Mouse (Mus musculus) left cerebral cortex, postnatal 10 days (tissue): ENCODE data around the gene Azi2. TPM values are rescaled to one million over a fixed set of nuclear protein-coding genes. Genes with fewer than 3 reads are reported as not detected.

Experiments used
- DNase-seq, 2 experiments: peaks; one replicate each; pipeline ENCODE4 v3.0.0; 2021 to 2022; ENCODE audit warnings: low spot score in 2 of 2, mixed read lengths in 1 of 2; ENCODE audit errors: extremely low spot score in 1 of 2
- intact Hi-C: fragments of 180-260 bp; cut with DNase I; formaldehyde crosslinking; loops from one replicate; pipeline ENCODE4 v1.15.1; 2025
- microRNA-seq: library from miRNA; unstranded; fragments of <30 nt; microRNA quantifications from one replicate; pipeline ENCODE4 v1.2.0, GENCODE M21; 2022
- total RNA-seq, 2 experiments: library from RNA; stranded (reverse); gene quantifications; 2 replicates each; pipeline ENCODE4 v1.2.3; 2021

The Azi2 gene
- total RNA-seq, 2 experiments from 2014 or later = 67.8 to 70.8 TPM

DNA sequence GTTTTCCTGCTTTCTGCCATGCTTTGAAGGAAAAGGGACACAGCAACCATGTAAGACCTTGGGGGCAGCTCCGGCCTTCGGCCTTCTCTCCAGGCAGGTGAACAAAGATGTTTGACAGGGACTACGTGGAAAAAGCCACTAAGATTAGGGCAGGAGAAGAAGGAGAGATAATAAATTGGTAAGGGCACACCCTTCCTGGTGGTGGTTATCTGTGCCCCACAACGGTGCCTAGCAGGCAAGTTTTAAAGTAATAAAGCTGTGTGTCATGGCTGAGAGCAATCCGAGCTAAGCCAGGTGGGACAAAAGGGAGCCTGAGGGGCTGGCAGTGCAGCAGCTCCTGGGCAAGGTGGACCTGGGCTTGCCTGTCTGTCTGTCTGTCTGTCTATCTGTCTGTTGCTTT, 31.8 kb downstream of the Azi2 start:
- intact Hi-C loops = no loop called here

DNA sequence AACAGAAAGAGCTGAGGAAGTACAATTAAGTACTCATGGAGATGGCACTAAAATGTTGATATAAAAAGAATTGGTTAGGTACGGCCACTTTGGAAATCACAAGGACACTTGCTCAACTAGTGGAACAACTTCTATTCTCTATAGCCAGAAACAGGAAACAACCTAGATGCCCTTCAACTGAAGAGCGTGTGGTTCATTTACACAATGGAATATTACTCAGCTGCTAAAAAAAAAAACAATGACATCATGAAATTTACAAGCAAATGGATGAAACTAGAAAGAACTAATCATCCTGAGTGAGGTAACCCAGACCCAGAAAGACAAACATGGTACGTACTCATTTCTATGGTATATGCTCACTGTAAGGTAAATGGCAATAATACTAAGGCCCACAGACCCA, 33.1 kb downstream of the Azi2 start:
- intact Hi-C loops = no loop called here
- no peak for DNase-seq

More for the DNA sequence above, 31.8 kb downstream of the Azi2 start:
- no peak for DNase-seq

DNA sequence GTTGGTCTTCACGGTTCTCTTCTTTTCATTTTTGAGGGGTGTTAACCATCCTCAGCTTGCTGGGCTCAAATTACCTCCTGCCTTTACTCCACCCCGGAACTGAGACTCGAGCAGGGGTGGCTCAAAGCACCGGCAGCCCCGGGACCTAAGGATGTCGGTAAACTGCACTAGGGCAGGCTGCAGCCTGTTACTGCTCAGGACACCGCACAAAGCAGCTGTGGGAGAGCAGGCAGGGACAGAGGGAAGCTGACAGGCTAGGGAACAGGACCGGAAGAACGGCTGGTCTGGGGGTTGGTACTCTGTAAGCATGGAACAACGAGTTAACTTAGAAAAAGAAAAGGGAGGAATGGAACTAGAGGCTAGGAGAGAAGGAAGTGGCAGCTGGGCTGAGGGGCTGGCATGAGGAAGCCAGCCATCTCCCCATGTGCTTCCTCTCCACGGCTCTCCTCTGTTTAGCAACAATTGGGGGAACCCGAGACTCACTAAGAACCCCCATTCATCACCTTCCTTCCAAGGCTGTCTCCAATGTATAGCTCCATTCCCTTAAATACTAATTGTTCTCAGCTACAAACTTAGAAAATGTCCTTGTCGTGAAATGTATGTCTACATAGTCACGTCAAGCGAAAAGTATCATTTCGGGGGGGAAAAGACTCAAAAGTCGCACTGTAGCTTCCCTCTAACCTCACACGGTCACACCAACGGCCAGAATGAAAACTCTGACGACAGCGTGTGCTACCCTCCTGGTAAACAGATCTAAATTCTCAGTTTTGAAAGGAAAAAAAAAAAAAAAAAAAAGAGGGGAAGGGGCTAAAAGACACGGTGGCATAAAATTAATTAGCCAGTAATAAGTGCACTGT, 42.5 kb downstream of the Azi2 start:
- intact Hi-C loops = no loop called here
- DNase-seq = no peak

DNA sequence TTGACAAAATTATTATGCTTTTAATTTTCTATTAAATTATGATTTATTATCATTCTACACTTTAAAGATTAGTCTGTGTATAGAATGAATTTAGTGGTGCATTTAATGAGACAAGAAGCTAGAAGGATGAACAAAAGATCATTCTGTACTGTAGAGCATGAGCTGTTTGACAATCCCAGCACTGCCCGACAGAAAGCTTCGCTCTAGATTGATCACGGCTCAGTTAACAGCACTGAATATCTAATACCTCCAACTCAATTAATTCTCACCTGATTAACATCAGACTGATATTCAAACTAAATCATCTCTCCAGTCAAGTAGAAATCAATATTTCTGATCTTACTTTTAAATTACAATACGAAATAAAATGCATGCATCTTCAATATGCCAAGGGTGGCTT, 43.5 kb downstream of the Azi2 start:
- intact Hi-C loops = no loop called here
- no peak for DNase-seq

DNA sequence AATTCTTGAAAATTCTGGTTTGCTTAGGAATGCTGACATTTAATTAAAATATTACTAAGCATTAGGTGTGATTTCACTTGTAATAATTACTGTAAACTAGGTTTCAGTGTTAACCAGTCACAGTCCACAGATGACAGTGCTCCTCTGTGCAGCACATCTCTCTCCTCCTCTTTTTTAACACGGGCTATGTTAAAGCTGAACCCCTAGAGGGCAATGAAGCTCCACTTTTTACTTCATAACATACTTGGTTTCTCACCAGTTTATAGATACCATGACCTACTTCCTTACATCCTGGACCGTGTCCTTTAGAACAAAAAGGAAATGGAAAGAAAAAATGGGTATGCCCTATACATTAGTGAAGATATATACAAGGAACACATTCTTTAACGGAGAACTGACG, 59.1 kb downstream of the Azi2 start:
- intact Hi-C loops = loop anchor here (5.0 kb wide), 1 partner anchor 388 kb away; no protein-coding TSS in a partner anchor
- DNase-seq = peak in 1 of 2 experiments; percentile 11

DNA sequence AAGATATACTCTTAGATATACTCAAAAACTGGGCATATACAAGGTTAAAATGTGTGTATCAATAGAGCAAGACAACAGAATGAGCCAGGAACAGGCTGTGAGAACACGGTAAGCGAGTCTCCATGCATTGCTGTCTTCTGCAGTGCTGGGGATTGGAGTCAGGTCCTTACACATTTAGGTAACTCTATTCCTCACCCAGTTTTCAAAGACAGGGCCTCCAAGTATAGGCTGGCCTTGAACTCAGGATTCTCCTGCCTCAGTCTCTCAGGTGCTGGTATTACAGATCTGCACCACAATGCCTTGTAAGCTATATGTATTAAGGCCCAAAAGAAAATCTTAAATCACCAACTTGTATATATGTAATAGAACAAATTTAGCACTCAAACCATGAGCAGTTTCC, 60.2 kb downstream of the Azi2 start:
- no peak for DNase-seq

DNA sequence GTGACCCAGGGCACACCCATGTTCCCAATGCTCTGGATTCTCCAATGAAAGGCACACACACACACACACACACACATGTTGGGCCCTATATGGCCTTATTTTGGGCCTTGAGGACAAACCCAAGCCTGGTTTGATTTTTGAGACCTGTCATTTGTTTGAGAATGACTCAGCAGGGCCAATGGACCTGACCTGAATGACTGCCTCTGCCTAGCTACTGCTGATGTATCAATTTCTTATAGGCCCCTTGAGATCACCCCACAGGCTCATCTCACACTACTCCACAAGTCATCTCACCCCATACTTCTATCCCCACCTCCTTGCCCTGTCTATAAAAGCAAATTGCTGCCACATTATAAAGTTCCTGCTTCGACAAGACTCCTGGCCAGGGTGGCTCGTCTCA, 61.5 kb downstream of the Azi2 start:
- DNase-seq = no peak
- intact Hi-C loops = no loop called here

More for the DNA sequence above, 60.2 kb downstream of the Azi2 start:
- intact Hi-C loops = no loop called here

DNA sequence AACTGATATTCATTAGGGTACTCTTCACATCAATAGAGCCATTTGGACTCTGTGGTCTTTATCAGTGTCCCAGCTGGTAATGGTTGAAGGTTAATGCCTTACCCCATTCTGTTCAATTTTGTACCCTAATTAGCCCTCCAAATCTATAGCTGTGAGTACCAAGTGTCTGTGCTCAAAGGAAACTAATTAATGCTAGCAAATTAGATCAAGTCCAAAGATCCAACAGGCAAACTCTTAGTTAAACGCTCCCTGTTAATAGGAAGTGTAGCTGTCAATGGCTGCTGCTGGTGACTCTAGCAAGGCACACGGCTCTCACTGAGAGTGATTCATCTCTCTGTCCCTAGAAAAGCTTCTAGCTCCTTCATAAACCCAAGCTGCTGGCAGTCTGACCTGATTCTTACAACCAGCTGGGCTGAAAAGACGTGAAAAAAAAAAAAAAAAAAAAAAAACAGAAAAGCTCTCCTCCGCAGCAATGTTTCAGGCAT, 68.3 kb downstream of the Azi2 start:
- intact Hi-C loops = no loop called here
- DNase-seq = no peak

DNA sequence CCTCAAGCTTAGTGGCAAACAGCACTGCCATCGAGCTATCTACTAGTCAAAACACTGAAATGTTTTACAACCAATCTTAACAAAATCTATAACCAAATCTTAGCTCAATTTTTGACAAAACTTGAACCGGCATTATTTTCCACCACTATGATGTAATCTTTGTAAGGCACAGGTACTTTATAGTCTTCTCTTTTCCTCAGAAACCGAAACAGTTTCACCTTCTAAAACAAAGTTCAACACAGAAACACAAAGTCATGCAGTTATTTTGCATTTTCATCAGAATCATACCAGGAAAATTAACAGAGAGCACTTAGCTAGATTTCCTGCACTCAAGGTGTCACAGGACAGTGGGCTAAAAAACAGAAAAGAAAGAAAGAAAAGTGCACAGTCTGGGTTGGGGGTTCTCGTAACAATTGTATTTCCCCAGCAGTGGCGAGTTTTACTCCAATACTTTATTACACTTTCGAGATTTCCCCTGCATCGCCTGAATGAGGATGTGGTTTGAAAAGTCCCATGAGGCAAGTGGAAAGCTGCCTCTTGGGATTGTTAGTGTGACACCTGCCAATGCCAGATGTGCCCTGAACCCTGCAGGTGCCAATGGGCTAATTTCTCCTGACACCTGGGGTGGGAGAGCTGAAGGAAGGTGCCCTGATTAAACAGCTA, 69.5 kb downstream of the Azi2 start:
- no peak for DNase-seq
- intact Hi-C loops = no loop called here

DNA sequence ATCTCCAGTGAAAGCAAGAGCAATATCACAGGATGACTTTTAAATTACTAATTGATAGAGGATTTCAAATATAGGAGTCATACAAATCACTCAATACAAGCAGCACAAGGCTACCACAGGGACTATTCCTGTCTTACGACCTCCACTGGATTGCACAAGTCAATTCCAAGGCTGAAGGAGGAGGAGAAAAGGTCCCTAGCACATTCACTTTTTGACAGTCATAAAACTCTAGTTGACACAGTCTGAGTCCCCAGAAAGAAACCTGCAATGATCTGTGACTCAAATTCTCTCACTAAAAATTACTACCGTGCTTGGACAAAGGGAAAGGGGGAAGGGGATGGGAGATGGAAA, 70.0 kb downstream of the Azi2 start:
- intact Hi-C loops = no loop called here
- DNase-seq = no peak

Small RNA genes within 50 kb of the gene (microRNA-seq; reads per million reads assigned to microRNA genes)
- not detected for gene Gm22008

Other genes with a start within 250 kb of the Azi2 start
- gene Cmc1, start 109.7 kb downstream of the Azi2 start, total RNA-seq = 10 to 100 TPM; 11.9 to 13.6 TPM